Mouse (Mus musculus): ENCODE data around the gene Dact3. TPM values are rescaled to one million over a fixed set of nuclear protein-coding genes. Genes with fewer than 3 reads are reported as not detected.

Gene Dact3
- polyA plus RNA-seq, 1 experiment from 2014 or later, result 2.3 TPM

GRCm38 (mm10) chr7:16893612-16894011 lies 18.5 kb downstream of the Dact3 start:
- Histone ChIP-seq H3K4me3 (replicated peaks; ENCODE audit: low read length) (no peak overlapping the region; the same call in 1 of the 2 replicates), H3K4me2 (ENCODE audit: low read depth, low read length) (peak overlapping the region; percentile 68; the same call in 1 of the 2 replicates), H3K9ac (ENCODE audit: low read length) (no peak overlapping the region), H3K27me3 (ENCODE audit: control insufficient read depth, insufficient read depth, low read length) (peaks cover 9% of the 10 kb centered on the region; the same call in 1 of the 2 replicates), H3K36me3 (ENCODE audit: control insufficient read depth, insufficient read depth, low read length) (no peaks in the 10 kb centered on the region), H3K27ac (ENCODE audit: low read length) (no peak overlapping the region), H3K9me3 (replicated peaks; ENCODE audit: control insufficient read depth, low read length) (no peaks in the 10 kb centered on the region), H3K4me1 (ENCODE audit: control insufficient read depth, insufficient read depth, low read length) (peaks cover 38% of the 10 kb centered on the region)
- no peak for ATAC-seq (ENCODE audit: insufficient read depth, low FRiP score)
- WGBS, result 14% methylated on average over 6 of the region's 6 CpGs

- 18% methylated on average over 4 of the region's 4 CpGs for WGBS
- ATAC-seq (ENCODE audit: insufficient read depth, low FRiP score), result no peak
- H3K27me3 ChIP-seq (ENCODE audit: control insufficient read depth, insufficient read depth, low read length), result peaks cover 9% of the 10 kb centered on the region; the same call in 1 of the 2 replicates
Measured at GRCm38 (mm10) chr7:16894279-16894678, 19.2 kb downstream of the Dact3 start.

GRCm38 (mm10) chr7:16895000-16895399 lies 19.9 kb downstream of the Dact3 start:
- Histone ChIP-seq H3K4me2 (ENCODE audit: low read depth, low read length) (peak overlapping the region; percentile 55), H3K4me3 (replicated peaks; ENCODE audit: low read length) (peak overlapping the region; percentile 33), H3K36me3 (ENCODE audit: control insufficient read depth, insufficient read depth, low read length) (no peaks in the 10 kb centered on the region), H3K4me1 (ENCODE audit: control insufficient read depth, insufficient read depth, low read length) (peaks cover 38% of the 10 kb centered on the region), H3K9ac (ENCODE audit: low read length) (peak overlapping the region; percentile 57), H3K27me3 (ENCODE audit: control insufficient read depth, insufficient read depth, low read length) (peaks cover 9% of the 10 kb centered on the region; the same call in 1 of the 2 replicates), H3K9me3 (replicated peaks; ENCODE audit: control insufficient read depth, low read length) (no peaks in the 10 kb centered on the region), H3K27ac (ENCODE audit: low read length) (no peak overlapping the region; the same call in 1 of the 2 replicates)
- ATAC-seq (ENCODE audit: insufficient read depth, low FRiP score), result no peak
- WGBS, result under 1% methylated on average over 24 of the region's 24 CpGs

More at GRCm38 (mm10) chr7:16894279-16894678, 19.2 kb downstream of the Dact3 start:
- H3K36me3 ChIP-seq (ENCODE audit: control insufficient read depth, insufficient read depth, low read length), result no peaks in the 10 kb centered on the region
- H3K9me3 ChIP-seq (replicated peaks; ENCODE audit: control insufficient read depth, low read length), result no peaks in the 10 kb centered on the region
- peaks cover 38% of the 10 kb centered on the region for H3K4me1 ChIP-seq (ENCODE audit: control insufficient read depth, insufficient read depth, low read length)
- H3K27ac ChIP-seq (ENCODE audit: low read length), result no peak overlapping the region
- H3K9ac ChIP-seq (ENCODE audit: low read length), result peak overlapping the region; percentile 11; the same call in 1 of the 2 replicates
- peak overlapping the region; percentile 55 for H3K4me2 ChIP-seq (ENCODE audit: low read depth, low read length)
- no peak overlapping the region for H3K4me3 ChIP-seq (replicated peaks; ENCODE audit: low read length)

GRCm38 (mm10) chr7:16895511-16895910 lies 20.4 kb downstream of the Dact3 start:
- no peaks in the 10 kb centered on the region for H3K9me3 ChIP-seq (replicated peaks; ENCODE audit: control insufficient read depth, low read length)
- no peaks in the 10 kb centered on the region for H3K36me3 ChIP-seq (ENCODE audit: control insufficient read depth, insufficient read depth, low read length)
- H3K4me1 ChIP-seq (ENCODE audit: control insufficient read depth, insufficient read depth, low read length), result peaks cover 34% of the 10 kb centered on the region
- H3K27me3 ChIP-seq (ENCODE audit: control insufficient read depth, insufficient read depth, low read length), result peaks cover 9% of the 10 kb centered on the region; the same call in 1 of the 2 replicates
- H3K4me2 ChIP-seq (ENCODE audit: low read depth, low read length), result peak overlapping the region; percentile 55
- ATAC-seq (ENCODE audit: insufficient read depth, low FRiP score), result no peak
- H3K4me3 ChIP-seq (replicated peaks; ENCODE audit: low read length), result peak overlapping the region; percentile 33
- peak overlapping the region; percentile 57 for H3K9ac ChIP-seq (ENCODE audit: low read length)
- WGBS, result 29% methylated on average over 10 of the region's 10 CpGs
- H3K27ac ChIP-seq (ENCODE audit: low read length), result no peak overlapping the region

GRCm38 (mm10) chr7:16900526-16900925 lies 25.4 kb downstream of the Dact3 start:
- H3K36me3 ChIP-seq (ENCODE audit: control insufficient read depth, insufficient read depth, low read length), result no peaks in the 10 kb centered on the region

GRCm38 (mm10) chr7:16903439-16903955 lies 28.4 kb downstream of the Dact3 start:
- Histone ChIP-seq H3K36me3 (ENCODE audit: control insufficient read depth, insufficient read depth, low read length) (no peaks in the 10 kb centered on the region), H3K27ac (ENCODE audit: low read length) (no peak overlapping the region), H3K4me1 (ENCODE audit: control insufficient read depth, insufficient read depth, low read length) (peaks cover 27% of the 10 kb centered on the region), H3K4me2 (ENCODE audit: low read depth, low read length) (no peak overlapping the region), H3K27me3 (ENCODE audit: control insufficient read depth, insufficient read depth, low read length) (no peaks in the 10 kb centered on the region), H3K4me3 (replicated peaks; ENCODE audit: low read length) (no peak overlapping the region), H3K9ac (ENCODE audit: low read length) (no peak overlapping the region), H3K9me3 (replicated peaks; ENCODE audit: control insufficient read depth, low read length) (no peaks in the 10 kb centered on the region)
- 71% methylated on average over 2 of the region's 2 CpGs for WGBS
- ATAC-seq (ENCODE audit: insufficient read depth, low FRiP score), result no peak

More at GRCm38 (mm10) chr7:16900526-16900925, 25.4 kb downstream of the Dact3 start:
- H3K9ac ChIP-seq (ENCODE audit: low read length), result peak overlapping the region; percentile 26; the same call in 1 of the 2 replicates
- WGBS, result 36% methylated on average over 5 of the region's 5 CpGs
- H3K4me2 ChIP-seq (ENCODE audit: low read depth, low read length), result no peak overlapping the region
- no peaks in the 10 kb centered on the region for H3K9me3 ChIP-seq (replicated peaks; ENCODE audit: control insufficient read depth, low read length)
- H3K27me3 ChIP-seq (ENCODE audit: control insufficient read depth, insufficient read depth, low read length), result no peaks in the 10 kb centered on the region
- no peak overlapping the region for H3K4me3 ChIP-seq (replicated peaks; ENCODE audit: low read length)
- no peak for ATAC-seq (ENCODE audit: insufficient read depth, low FRiP score)
- H3K4me1 ChIP-seq (ENCODE audit: control insufficient read depth, insufficient read depth, low read length), result peaks cover 12% of the 10 kb centered on the region
- no peak overlapping the region for H3K27ac ChIP-seq (ENCODE audit: low read length)

- Histone ChIP-seq H3K27me3 (ENCODE audit: control insufficient read depth, insufficient read depth, low read length) (no peaks in the 10 kb centered on the region), H3K36me3 (ENCODE audit: control insufficient read depth, insufficient read depth, low read length) (no peaks in the 10 kb centered on the region), H3K9me3 (replicated peaks; ENCODE audit: control insufficient read depth, low read length) (no peaks in the 10 kb centered on the region), H3K27ac (ENCODE audit: low read length) (no peak overlapping the region), H3K4me1 (ENCODE audit: control insufficient read depth, insufficient read depth, low read length) (peaks cover 34% of the 10 kb centered on the region), H3K4me3 (replicated peaks; ENCODE audit: low read length) (no peak overlapping the region), H3K4me2 (ENCODE audit: low read depth, low read length) (no peak overlapping the region), H3K9ac (ENCODE audit: low read length) (0 out of 2 replicates have a peak overlapping the region, but pooled peaks have one; percentile 7)
- WGBS, result 40% methylated on average over 8 of the region's 10 CpGs
- ATAC-seq (ENCODE audit: insufficient read depth, low FRiP score), result no peak
Measured at GRCm38 (mm10) chr7:16904120-16904675, 29.1 kb downstream of the Dact3 start.

GRCm38 (mm10) chr7:16905491-16906021 lies 30.4 kb downstream of the Dact3 start:
- Histone ChIP-seq H3K27ac (ENCODE audit: low read length) (peak overlapping the region; percentile 26), H3K36me3 (ENCODE audit: control insufficient read depth, insufficient read depth, low read length) (no peaks in the 10 kb centered on the region), H3K4me2 (ENCODE audit: low read depth, low read length) (no peak overlapping the region), H3K9ac (ENCODE audit: low read length) (no peak overlapping the region), H3K27me3 (ENCODE audit: control insufficient read depth, insufficient read depth, low read length) (no peaks in the 10 kb centered on the region), H3K4me1 (ENCODE audit: control insufficient read depth, insufficient read depth, low read length) (peaks cover 44% of the 10 kb centered on the region), H3K4me3 (replicated peaks; ENCODE audit: low read length) (no peak overlapping the region), H3K9me3 (replicated peaks; ENCODE audit: control insufficient read depth, low read length) (no peaks in the 10 kb centered on the region)
- 44% methylated on average over 9 of the region's 9 CpGs for WGBS
- peak; percentile 40; the same call in 1 of the 2 replicates for ATAC-seq (ENCODE audit: insufficient read depth, low FRiP score)

GRCm38 (mm10) chr7:16906281-16906680 lies 31.2 kb downstream of the Dact3 start, which contains the start of gene Ptgir:
Gene Ptgir (plus strand): TSS chr7:16906490.
- ATAC-seq (ENCODE audit: insufficient read depth, low FRiP score), result peak; percentile 16; the same call in 1 of the 2 replicates
- H3K4me2 ChIP-seq (ENCODE audit: low read depth, low read length), result 0 out of 2 replicates have a peak within 1 kb of the TSS, but pooled peaks have one; percentile 23
- WGBS, result 12% methylated on average over 6 of the region's 6 CpGs

More at GRCm38 (mm10) chr7:16906281-16906680, 31.2 kb downstream of the Dact3 start, which contains the start of gene Ptgir:
- Histone ChIP-seq H3K4me1 (ENCODE audit: control insufficient read depth, insufficient read depth, low read length) (peaks cover 44% of the 10 kb centered on the region), H3K9me3 (replicated peaks; ENCODE audit: control insufficient read depth, low read length) (no peaks in the 10 kb centered on the region), H3K36me3 (ENCODE audit: control insufficient read depth, insufficient read depth, low read length) (no peaks in the 10 kb centered on the region), H3K4me3 (replicated peaks; ENCODE audit: low read length) (no peak within 1 kb of the TSS), H3K27ac (ENCODE audit: low read length) (peak within 1 kb of the TSS; percentile 26), H3K9ac (ENCODE audit: low read length) (peak within 1 kb of the TSS; percentile 17; the same call in 1 of the 2 replicates), H3K27me3 (ENCODE audit: control insufficient read depth, insufficient read depth, low read length) (no peaks in the 10 kb centered on the region)
